Mouse (Mus musculus): Measurements from ENCODE around the gene Gltpd2.
"Not testable (repeated sequence)": the region's sequence is repeated elsewhere in the genome, so short reads cannot be mapped to it uniquely, and the experiment has no call there.

Gltpd2 gene

DNA sequence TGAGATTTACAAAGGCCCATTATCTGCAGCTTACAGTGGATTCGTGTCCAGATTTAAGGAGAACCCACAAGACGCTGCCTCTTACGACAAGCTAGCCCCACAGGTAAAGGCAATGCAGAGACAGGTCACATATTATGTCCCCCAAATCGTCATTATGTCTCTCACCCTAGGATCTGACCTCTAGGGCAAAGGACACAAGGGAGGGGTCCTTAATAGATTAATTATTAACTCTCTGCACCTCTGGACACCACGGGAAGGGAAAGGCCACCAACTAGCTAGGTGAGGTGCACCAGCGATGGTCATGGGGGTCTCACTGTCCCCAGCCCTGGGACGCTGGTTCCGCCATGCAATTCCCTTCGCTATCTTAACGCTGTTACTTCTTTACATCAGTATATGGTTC, at the start of gene Gltpd2:
Gltpd2 (plus strand) TSS at position 274 of the 400 bp plus-strand sequence.
- no peak for DNase-seq (ENCODE audit: low spot score in 2 of 2)

DNA sequence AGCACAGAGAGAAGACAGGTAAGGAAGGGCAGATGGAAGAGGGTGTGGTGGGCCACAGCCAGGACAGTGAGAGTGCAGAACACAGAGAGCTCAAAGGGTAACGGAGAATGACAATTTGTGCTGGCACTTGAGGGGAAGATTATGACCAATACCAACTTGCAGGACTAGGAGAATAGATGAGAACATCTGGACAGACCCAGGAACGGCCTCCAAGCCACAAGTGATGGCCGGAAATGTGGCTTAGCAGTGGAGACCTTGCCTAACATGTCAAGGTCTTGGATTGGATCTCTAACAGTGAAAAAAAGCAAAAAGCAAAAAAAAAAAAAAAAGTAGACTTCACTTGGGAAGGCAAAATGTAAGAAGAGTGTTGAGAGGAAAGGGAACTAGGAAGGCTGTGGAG, 49.2 kb upstream of the Gltpd2 start:
- DNase-seq (ENCODE audit: low spot score in 2 of 2), result no peak

DNA sequence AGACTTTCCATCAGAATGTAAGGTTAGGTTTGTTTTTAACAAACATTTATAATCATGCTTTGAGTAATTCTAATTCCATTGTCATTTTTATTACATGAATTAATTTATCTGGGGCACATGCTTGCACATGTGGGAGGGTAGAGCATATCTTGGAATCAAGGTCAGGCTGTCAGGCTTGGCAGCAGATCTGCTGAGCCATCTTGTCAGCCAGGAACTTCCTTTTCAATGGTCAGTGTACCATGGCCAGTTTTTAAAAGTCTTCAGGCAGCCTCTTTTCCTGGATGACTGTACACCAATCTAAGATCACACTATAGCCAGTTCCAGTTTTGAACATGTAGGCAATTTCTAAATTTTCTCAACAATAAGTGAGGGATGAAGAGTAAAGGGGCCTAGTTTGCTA, 46.3 kb upstream of the Gltpd2 start:
- no peak for DNase-seq (ENCODE audit: low spot score in 2 of 2)

DNA sequence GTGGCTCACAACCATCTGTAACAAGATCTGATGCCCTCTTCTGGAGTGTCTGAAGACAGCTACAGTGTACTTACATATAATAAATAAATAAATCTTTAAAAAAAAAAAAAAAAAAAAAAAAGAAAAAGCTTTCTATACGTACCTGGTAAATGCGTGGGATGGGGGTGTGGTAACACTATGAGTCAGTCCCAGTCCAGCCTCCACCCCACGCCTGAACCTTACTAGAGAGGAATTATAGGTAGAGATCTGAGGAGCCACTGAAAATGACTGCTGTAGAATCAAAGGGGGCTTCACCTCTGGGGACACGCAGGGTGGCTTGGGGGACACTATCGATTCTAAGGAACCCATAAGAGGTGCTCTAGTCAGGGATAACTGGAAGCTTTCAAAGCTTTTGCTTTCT, 45.7 kb upstream of the Gltpd2 start:
- DNase-seq (ENCODE audit: low spot score in 2 of 2), result not testable (repeated sequence)

DNA sequence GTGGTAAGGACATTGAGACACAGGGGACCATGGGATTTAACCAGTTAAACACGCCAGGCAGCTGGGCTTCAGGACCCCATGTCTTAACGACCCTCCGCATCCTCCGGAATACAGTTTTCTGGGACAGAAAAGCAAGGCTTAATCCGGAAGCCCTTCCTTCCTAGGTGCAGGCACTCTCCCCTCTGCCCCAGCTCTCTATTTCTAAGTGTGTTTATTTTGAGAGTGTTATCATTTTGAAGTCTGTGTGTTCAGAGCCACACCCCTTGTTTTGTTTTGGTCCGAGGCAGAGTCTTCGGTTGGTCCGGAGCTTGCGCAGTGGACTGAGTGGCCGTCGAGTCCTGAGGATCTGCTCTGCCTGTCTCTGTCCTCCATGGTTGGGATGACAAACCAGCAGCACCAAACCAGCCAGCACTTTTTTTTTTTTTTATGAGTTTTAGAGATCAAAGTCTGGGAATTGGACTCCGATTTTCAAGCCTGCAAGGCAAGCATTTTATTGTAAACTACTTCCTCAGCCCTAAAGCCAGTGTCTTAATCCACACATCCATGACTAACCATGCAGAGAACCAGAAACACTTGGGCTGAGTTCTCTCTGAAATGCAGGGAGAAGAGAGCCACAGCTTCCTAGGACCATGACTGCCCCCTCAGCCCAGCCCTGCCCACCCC, 44.0 kb upstream of the Gltpd2 start:
- DNase-seq (ENCODE audit: low spot score in 2 of 2), result no peak

DNA sequence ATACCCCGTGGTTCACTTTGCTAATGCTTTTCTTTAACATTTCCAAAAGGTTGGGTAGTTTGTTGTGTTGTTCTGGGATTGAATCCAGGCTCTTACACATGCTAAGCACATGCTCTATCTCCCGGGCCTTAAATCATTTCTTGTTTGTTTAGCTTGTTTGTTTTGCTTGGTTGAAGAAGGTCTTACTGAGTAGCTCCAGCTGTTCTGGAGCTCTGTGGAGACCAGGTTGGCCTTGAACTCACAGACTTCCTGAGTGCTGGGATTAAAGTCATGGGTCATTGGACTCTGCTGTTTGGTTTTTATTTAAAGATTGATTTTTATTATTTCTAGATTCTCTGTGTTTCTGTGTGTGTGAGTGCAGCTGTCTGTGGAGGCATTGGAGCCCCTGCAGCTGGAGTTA, 33.5 kb upstream of the Gltpd2 start:
- no peak for DNase-seq (ENCODE audit: low spot score in 2 of 2)

- DNase-seq (ENCODE audit: low spot score in 2 of 2), result no peak
Measured at GRCm38 (mm10) chr11:70487816-70488215, 31.2 kb upstream of the Gltpd2 start.

DNA sequence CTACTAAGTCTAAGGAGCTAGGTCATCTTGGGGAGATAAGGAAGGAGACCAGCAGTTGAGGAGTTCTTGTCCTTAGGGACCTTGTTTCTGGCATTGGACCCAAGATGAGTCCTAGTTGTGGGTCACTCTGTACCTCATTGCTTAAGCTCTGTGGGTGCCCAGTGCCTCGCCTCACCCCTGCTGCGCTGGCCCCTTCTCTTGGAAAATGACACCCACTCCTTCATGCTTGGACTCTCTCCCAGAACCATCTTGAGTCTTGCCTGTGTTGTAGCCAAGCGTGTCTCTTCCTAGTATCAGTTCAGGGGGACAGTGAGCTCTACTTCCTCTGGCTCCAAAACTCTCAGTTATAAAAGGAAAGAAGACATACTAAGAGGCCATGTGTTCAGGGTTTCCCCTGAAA, 29.9 kb upstream of the Gltpd2 start:
- peak in 1 of 2 experiments; percentile 8 for DNase-seq (ENCODE audit: low spot score in 2 of 2)

GRCm38 (mm10) chr11:70489684-70490083, 29.3 kb upstream of the Gltpd2 start:
- DNase-seq (ENCODE audit: low spot score in 2 of 2), result no peak

DNA sequence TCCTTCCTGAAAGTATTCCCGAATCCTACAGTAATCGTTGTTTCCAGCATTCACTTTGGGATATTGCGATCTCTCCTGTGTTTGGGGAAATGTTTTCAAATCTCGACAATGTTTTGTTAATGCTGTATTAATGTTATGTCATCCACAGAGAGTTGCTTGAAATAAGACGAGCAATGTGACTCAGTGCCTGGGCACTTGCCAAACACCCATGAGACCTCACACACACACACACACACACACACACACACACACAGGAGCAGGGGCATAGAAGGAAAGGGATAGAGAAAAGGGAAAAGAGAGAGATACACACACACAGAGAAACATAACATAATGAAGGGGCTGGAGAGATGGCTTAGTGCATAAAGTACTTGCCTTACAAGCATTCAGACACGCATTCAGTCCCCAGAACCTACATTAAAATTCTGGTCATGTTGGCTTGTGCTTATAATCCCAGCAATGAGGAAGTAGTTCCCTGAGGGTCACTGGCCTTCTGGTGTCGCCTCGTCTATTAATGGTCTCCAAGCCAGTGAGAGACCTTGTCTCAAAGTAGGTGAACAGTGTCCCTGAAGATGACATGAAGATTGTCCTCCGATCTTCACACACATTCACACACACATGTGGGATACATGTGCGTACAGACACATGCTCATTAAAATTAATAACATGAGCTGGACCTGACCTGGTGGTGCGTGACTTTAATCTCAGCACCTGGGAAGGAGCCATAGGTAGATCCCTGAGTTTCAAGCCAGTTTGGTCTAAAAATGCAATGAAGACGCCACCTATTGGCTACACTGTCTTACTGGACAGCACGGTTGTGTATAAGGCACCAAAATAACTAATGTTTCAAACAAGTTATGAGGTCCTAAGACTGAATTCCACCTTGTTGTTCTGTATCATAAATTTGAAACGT, 19.2 kb upstream of the Gltpd2 start:
- DNase-seq (ENCODE audit: low spot score in 2 of 2), result no peak

DNA sequence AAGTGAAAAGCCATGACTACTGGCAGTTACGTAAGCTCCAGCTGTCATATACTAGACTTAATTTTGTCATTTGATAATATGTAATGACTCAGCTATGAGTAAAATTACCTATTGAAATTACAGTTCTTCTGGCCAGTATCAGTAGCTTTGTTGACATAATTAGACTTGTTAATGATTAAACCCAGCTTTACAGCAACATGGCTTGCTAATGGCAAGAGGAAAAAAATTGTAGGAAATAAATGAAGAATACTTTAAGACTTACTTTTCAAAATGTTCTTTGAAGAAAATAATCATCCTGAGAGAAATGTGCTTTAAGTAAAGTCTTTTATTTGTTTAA, 18.6 kb upstream of the Gltpd2 start:
- no peak for DNase-seq (ENCODE audit: low spot score in 2 of 2)

GRCm38 (mm10) chr11:70502018-70502417, 17.0 kb upstream of the Gltpd2 start:
- no peak for DNase-seq (ENCODE audit: low spot score in 2 of 2)

DNA sequence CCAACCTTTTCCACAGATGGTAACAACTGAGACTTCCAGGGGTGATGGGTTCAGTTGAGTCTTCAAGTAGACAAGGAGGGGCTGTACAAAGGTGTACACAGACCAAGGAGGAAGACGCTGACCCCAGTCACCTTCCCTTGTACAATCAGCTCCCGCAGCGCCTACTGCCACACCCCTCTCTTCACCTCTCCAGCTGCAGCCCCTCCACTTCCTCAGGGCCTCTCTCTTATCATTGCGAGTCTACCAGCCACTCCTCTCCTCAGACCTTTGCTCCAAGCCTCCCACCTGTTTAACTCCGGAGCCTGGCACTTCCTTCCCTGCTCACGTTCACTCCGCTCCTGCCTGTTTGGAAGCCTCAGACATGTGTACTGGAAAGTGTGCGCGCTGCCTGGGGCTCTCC, 14.0 kb upstream of the Gltpd2 start, which contains the start of gene Tm4sf5:
Tm4sf5 (plus strand) TSS at position 275 of the 400 bp plus-strand sequence.
- no peak for DNase-seq (ENCODE audit: low spot score in 2 of 2)

DNA sequence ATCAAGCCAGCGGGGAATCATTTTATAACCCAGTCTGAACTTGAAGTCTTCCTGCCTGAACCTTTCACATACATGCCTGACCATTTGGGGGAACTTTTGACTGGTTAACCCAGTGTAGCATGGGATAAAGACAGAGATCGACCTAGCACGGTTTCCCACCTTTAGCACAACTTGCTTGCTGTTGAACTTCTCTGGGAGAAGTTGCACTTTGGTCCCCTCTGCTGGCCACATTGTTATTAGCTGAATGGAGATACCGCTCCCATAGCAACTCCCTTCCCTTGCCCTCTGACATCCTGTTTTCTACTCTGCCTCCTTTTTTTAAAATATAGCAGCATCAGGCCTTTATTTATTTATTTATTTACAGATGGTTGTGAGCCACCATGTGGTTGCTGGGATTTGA, 12.6 kb upstream of the Gltpd2 start:
- DNase-seq (ENCODE audit: low spot score in 2 of 2), result no peak

- no peak for DNase-seq (ENCODE audit: low spot score in 2 of 2)
Measured at GRCm38 (mm10) chr11:70506962-70507515, 12.0 kb upstream of the Gltpd2 start.

DNA sequence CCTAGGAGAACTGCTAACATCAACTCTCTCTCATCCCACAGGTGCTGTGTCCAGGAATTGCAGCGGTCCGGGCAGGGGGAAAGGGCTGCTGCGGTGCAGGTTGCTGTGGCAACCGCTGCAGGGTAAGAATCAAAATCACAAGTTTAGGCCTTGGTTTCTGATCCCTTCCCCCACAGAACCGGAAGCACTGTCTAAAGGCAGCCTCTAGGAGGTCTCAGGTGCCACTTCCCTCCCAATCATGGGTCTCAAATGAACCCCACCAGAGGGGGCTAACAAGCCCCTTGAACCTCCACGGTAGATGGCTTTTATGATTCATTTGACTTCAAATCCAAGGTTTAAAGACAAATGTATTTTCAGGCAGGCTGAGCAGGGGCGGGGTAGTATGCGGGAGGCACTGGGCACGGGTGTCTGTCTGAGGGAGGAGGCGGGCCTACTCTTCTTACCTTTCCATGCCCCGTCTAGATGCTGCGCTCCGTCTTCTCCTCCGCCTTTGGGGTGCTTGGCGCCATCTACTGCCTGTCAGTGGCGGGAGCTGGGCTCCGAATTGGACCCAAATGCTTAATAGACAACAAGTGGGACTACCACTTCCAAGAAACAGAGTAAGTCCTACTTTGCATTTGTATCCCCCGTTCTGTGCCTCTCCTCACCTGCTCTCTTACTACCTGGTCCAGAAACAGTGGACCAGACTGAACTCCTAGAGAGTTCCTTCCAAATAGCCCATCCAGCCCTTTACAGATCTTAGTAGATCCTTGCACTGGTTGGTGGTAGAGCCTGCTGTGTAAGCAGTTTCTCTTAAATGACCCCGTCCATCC, 9.0 kb upstream of the Gltpd2 start:
- peak in 1 of 2 experiments; percentile 22 for DNase-seq (ENCODE audit: low spot score in 2 of 2)

GRCm38 (mm10) chr11:70511242-70511641, 7.8 kb upstream of the Gltpd2 start:
- no peak for DNase-seq (ENCODE audit: low spot score in 2 of 2)

- no peak for DNase-seq (ENCODE audit: low spot score in 2 of 2)
Measured at GRCm38 (mm10) chr11:70511825-70512224, 7.2 kb upstream of the Gltpd2 start.

DNA sequence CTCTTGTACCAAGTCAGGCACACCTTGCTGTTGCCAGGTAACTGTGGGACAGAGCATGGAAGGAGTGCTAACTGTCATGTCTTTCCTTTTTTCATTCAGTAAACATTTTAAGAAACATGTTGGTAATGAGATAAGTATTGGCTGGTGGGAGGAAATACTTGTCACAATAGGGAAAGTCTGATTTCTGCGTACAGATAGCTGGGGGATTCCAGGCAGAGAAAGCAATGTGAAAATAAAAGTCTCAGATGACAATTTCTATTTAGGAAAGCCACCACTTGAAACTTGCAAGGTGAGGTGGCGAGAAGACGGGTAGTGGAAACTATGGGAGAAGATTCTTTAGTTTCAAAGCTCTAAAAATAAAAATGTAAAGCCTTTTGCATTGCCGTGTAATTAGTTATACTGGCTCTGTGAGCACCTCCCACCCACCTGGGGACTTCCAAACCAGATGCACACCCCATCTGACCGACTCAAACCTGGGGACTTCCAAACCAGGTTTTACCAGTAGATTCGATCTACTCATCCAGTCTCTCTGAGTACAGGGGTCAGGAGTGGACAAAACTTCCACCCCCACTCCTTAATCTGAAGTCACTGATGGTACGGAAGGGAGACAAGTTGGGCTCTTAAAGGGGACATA, 6.2 kb upstream of the Gltpd2 start:
- no peak for DNase-seq (ENCODE audit: low spot score in 2 of 2)

GRCm38 (mm10) chr11:70513520-70513919, 5.5 kb upstream of the Gltpd2 start:
- no peak for DNase-seq (ENCODE audit: low spot score in 2 of 2)

DNA sequence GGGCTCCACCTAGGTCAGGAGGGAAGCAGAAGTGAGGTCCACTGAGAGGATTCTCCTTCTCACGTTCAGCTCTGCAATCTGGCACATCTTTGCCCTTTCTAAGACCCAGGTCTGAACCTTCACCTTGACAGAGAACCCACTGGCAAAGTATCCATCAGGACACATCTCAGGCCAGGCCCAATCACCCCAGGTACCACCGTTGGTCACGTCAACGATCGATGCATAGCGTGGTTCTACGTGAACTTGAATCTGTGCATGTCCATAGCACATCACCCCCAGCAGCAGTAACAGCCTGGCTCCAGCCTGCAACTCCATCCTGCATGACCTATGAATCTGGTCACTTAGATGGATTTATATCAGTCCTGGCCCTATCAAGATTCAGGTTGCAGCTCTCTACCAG, 4.7 kb upstream of the Gltpd2 start, which contains the start of gene Vmo1:
Vmo1 (minus strand) TSS at position 329 of the 400 bp plus-strand sequence.
- DNase-seq (ENCODE audit: low spot score in 2 of 2), result no peak

Data from right cerebral cortex, postnatal 36 days (tissue).